Mouse (Mus musculus) lung, postnatal 0 days (tissue): ENCODE measurements around the gene Rcvrn.

Source experiments
- CTCF ChIP-seq: IDR thresholded peaks from 2 replicates; pipeline ENCODE4 v1.5.1; 2016; ENCODE audit warnings: antibody characterized with exemption, mild to moderate bottlenecking
- EP300 ChIP-seq: IDR thresholded peaks from 2 replicates; pipeline ENCODE4 v1.6.1; 2016; ENCODE audit warnings: antibody characterized with exemption, mild to moderate bottlenecking, control low read depth

DNA sequence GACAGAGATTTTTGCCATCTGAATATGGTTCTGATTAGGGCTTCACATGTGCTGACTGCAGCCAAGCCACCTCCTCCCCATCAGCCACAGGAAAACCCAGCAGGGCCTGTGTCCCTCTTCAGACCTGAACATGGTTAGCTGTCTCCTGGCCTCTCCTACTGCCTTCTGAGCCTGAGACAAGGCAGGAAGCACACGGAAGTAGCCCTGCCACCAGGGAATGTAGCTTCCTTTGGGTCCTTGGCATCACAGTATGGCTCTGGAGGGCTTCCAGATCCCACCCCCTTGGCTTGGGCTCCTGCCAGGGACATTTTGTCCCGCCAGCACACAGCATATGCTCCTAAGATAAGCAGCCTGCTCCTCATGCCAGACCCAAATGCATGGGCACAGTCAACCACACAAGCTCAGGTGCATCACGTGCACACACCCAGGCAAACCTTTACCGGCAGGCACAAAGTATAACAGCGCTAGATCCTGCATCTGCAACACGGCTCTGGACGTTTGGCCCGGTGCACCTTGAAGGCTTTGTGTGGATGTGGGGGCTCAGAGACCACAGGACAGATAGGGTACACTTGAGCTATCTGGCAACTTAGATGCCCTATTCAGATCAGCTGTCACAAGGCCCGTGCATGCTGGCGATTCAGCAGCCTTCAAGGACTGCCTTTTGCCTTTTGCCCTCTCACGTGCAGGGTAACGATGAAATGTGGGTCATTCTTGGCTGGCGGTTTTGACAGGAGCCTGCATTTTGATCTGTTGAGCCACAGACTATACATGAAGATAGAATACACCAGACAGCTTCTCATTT lies 27.4 kb upstream of the Rcvrn start:
- TF ChIP-seq CTCF: no peak
- peak; percentile 100 for TF ChIP-seq EP300
